Mouse (Mus musculus) spleen, postnatal 10 days (tissue): ENCODE results near the gene Gm10778.
"Not testable (repeated sequence)": the region's sequence is repeated elsewhere in the genome, so short reads cannot be mapped to it uniquely, and the experiment has no call there.

ENCODE experiments used
- DNase-seq, 2 experiments: peaks; one replicate each; pipeline ENCODE4 v3.0.0; 2021 to 2022; ENCODE audit warnings: low spot score in 2 of 2

Gene Gm10778

DNA sequence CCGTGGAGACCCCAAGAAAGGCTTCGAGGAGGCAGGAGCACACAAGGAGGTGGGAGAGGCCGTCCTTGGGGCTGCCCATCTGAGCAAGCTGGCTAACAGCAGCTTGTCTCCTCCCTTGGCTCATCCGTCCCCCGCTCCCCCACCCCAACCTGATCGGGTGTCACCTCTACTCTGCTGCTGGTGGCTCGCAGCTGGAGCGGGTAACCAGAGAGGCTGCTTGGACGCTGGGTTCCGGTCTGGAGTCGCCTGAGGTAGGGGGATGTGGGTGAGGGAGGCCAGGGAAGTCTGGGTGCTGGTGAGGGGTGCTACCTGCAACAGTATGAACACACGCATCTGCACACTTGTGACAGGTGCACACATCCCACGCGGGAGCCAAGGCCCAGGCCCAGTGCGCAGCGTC is 20.5 kb upstream of the Gm10778 start, which contains the start of gene Ankrd24:
Ankrd24 (plus strand) TSS at position 151 of the 400 bp plus-strand sequence.
- no peak for DNase-seq

DNA sequence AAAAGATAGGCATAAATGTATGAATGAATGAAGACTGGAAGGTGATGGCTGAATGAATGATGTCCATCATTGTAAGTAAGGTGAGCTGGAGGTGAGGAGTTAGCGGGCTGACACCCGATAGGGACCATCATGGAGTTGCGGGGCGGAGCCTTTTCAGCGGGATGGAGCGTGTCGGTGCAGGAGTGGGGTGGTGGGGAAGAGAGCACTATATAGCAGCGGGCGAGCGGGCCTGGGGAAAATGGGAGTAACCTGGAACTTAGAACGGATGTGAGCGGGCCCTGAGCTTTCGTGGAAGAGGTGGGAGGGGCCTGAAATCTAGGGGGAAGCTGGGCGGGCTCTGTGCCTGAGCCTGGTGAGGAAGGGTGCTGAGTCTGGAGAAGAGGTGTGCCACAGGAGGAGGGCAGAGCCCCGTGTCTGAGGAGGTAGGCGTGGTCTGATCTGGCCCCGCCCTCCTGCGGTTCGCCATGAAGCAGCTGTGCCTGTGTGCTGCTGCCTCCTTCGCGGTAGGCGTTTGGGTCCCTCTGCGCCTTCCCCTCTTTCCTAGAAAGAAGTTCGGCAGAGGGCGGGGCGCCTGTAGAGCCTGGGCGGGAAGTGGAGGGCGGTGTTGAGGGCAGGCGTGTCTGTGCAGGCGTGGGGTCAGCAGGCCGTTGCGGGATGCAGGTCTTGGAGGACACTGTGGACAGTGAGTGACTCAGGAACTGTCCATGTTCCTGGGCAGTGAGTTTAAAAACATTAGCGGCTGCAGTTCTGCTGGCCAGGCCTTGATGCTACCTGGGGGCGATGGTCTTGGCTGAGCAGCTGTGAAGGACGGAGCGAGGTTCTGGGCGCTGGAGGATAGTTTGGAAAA is 15.4 kb upstream of the Gm10778 start:
- peak; percentile 72 to 89 for DNase-seq

DNA sequence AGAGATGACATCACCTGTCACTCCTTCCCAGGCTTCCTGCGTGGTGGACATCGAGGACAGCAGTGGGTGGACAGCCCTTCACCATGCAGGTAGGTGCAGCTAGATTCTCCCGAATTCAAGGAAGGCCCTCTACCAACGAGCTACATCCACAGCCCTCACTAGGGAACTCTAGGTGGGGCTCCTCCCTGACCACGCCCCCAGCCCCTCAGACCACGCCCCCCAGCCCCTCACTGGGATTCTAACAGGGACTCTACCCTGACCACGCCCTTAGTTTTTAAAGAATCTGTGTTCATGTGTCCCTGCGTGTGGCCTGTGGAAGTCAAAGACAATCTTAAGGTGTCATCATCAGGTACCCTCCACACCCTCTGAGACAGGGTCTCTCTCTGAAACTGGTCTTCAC is 12.5 kb upstream of the Gm10778 start:
- no peak for DNase-seq

DNA sequence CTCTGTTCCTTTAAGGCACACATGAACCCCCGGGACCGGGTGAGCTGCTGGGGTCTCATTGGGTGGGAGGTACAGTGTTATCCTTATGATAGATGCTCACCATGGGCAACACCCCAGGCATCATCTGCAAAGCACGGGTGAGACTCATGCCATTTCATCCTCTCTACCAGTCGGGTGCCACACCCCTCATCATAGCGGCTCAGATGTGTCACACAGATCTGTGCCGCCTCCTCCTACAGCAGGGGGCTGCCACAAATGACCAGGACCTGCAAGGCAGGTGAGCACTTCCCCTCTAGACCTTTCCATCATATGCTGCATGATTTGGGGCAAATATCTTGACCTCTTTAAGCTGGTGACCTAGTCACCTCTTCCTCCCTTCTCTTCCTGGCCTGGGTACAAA is 10.8 kb upstream of the Gm10778 start:
- DNase-seq, result peak in 1 of 2 experiments; percentile 8

DNA sequence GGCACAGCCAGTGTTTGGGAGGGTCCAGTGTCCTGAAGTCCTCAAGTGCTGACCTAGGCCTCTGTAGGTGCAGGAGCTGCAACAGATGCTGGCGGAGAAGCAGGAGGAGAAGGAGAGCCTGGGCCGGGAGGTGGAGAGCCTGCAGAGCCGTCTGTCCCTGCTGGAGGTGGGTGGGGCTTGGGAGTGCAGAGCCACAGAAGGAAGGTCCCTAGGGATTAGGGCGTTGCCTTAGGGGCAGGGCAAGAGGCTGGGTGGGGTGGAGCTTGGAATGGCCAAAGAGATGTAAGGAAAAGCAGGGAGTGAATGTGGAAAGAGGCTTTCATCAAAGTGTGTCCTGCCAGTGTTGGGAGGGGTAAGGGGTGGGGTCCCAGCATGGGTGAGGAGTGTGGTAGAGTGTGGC is 8.0 kb upstream of the Gm10778 start:
- DNase-seq, result not testable (repeated sequence)

DNA sequence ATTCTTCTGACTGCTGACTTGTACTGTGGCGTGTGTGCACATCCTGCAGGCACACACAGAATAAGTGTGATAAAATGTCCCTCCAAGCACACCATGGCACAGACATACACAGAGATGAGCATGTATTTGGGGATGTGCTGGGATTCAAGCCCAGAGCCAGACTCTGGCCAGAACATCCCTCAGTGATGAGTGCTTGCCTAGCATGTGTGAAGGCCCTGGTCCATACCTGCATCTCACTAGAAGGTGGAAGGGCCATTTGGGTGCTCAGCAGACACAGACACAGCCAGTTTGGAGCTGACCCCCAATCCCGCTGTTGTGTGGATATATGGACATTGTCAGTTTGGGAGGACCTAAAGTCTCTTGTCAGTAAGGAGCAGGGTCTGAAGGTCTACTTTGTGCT is 7.3 kb upstream of the Gm10778 start:
- no peak for DNase-seq

DNA sequence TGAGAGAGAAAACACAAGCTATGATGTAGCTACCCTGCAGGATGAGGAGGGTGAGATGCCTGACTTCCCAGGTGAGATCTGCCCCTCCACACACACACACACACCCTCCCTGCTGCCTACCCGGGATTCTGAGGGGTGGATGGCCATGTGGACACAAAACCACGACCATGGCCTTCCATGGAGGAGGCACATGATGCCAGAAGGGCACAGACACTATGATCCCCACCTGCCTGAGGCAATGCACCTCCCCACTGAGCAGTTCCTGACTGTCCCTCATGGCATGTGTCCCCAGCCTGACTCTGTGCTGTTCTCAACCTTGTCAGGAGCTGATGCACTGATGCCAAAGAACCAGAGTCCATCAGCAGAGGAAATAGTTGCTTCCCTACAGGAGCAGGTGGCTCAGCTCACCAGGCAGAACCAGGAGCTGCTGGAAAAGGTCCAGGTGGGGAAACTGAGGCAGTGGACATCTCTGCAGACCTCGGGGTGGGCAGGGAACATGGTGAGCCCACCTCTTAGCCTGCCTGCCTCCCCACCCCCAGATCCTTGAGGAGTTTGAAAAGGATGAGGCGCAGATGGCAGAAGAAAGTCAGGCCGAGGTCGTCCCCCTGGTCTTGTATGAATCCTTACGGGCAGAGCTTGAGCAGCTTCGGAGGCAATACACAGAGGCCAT is 6.7 kb upstream of the Gm10778 start:
- no peak for DNase-seq

DNA sequence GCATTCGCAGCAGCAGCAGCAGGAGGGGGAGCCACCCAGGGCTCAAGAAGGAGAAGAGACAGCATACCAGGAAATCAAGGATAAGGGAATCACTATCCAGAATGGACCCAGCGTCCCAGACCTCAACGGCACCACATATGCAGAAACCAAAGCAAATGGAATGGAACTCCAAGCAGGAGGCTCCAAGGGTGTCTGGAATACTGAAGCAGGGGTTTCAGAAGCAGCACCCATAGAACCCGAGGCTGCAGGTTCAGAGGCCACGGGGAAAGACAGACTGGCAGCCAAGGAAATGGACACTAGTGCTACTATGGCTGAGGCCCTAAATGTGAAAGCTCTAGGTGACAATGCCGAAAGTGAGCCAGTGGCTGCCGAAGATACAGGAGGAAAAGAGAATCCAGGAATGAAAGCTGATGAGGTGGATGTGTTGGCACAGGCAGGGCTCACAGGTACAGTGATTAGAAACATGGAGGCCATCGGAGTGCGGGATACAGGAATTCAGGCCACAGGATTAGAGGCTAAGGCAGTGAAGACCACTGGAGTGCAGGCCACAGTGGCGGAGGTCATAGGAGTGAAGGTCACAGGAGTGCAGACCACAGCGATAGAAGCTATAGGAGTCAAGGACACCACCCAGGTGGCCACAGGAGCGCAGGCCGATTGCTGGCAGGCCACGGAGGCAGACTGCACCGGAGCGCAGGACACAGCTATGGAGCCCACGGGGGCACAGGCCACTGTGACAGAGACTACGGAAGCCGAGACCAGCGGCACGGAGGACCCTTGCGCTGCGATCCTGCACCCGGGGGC is 6.0 kb upstream of the Gm10778 start:
- DNase-seq, result no peak

DNA sequence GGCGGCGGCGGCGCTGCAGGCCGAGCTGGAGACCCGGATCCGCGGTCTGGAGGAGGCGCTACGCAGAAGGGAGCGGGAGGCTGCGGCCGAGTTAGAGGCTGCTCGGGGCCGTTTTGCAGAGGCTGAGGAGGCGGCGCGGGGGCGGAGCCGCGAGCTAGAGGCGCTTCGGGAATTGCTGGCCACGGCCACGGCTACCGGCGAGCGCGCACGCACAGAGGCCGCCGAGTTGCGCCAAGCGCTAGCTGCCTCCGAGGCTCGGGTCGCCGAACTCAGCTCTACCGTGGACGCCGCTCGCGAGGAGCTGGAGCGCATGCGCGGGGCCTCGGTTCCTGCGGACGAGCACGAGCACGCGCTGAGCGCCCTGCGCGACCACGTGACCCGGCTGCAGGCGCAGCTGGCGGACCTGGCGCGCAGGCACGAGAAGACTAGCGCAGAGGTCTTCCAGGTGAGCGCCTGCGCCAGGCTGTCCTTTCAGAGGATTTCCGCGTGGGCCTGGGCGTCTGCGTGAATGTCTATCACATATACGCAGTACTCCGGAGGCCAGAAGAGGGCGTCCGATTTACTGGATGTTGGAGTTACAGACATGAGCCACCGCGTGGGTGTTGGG is 5.3 kb upstream of the Gm10778 start:
- DNase-seq, result peak; percentile 87 to 95

DNA sequence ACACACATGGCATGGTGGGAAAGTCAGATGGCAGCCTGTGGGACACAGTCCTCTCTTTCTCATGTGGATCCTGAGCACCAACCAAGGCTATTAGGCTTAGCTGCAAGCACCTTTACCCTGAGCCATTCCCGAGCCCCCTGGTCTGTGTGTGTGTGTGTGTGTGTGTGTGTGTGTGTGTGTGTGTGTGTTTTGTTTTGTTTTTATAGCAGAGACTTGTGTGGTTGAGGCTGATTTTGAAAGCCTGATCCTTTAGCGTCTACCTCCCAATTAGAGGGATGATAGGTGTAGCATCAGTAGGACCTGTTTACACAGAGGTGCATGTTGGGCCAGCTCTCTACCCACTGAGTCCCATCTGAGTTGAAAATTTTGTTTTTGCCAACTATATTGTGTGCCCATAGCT is 4.7 kb upstream of the Gm10778 start:
- no peak for DNase-seq

DNA sequence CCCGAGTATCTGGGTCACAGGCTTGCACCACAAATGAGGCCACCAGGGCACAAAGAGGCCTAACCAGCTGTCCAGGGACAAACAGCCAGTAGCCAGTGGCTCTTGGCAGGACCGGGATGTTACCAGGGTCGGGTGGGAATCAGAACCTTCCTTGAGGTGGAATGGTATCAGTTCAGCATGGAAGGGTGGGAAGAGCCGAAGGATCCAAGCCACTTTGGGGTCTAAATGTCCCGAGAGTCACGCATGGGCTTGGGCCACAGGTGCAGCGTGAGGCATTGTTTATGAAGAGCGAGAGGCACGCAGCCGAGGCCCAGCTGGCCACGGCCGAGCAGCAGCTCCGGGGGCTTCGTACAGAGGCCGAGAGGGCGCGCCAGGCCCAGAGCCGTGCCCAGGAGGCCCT is 4.1 kb upstream of the Gm10778 start:
- peak in 1 of 2 experiments; percentile 16 for DNase-seq

DNA sequence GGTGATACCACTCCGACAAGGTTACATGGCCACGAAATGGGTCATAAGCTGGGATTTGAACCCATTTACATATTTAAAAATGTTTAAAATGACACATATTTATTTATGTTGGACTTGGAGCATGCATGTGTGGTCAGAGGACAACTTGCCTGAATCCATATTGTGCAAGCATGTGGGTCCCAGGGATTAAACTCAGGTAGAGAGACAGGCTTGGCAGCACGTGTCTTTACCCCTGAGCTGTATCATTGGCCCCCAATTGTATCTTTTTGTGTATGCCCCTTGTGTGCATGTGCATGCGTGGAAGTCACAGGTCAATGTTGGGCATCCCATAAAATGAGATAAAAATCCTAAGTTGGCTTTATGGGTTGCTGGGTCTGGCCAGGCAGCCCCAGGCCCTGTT is 3.5 kb upstream of the Gm10778 start:
- peak in 1 of 2 experiments; percentile 3 for DNase-seq

DNA sequence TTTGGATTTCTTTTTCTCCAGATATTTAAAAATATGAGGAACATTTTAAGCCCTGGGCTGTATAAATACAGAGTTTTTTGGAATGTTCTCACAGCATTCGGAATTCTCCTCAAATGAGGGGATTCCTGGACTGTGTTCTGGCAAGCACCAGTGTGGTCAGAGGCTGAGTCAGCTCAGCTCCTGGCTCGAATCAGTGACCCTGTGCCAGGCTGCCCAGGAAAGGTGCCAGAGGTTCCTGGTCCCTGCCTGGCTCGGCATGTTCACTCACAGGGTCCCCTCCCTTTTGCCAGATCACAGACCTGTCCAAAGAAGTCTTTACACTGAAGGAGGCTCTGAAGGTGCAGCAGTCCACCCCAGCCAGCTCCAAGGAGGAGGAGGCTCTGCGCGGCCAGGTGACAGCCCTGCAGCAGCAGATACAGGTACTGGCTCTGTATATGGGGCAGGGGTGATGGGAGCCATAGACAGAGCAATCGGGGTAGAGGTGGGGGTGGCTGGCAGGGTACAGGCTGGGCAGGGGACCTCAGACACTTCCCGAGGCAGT is 2.8 kb upstream of the Gm10778 start:
- no peak for DNase-seq

DNA sequence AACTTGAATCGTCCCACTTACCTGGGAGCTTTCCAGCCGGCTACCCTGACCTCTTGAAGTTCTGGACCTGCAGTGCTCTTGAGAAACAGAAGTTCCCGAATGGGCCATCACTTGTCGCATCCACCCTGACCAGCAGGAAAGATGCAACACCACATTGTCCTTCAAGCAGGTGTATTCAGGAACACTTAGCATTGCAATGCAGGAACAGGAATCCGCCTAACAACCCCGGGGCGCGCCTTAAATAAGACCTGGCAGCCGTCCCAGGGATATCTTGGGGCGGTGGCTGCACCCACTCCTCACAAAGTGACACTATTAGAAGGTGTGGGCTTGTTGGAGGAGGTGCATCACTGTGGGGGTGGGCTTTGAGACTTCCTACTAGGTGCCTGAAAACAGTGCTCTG is 6.3 kb downstream of the Gm10778 start:
- no peak for DNase-seq

DNA sequence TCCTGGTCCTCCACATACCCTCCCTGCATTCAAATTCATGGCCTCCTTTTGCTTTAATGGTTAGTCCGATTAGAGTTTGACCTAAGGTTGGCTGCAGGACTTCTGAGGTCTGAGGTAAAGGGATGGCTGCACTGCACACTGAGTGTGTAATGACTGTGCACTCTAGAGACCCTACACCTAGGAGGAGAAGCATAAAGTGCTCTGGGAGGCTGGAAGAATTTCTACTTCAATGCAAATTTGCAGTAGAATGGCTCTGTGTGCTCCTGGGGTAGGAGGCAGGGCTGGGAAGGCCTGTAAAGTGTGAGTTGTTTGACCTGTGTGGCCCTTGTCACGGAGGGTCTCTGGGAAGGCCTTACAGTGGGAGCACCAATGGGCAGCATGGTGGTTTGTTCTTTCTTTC is 7.3 kb downstream of the Gm10778 start:
- DNase-seq, result no peak

DNA sequence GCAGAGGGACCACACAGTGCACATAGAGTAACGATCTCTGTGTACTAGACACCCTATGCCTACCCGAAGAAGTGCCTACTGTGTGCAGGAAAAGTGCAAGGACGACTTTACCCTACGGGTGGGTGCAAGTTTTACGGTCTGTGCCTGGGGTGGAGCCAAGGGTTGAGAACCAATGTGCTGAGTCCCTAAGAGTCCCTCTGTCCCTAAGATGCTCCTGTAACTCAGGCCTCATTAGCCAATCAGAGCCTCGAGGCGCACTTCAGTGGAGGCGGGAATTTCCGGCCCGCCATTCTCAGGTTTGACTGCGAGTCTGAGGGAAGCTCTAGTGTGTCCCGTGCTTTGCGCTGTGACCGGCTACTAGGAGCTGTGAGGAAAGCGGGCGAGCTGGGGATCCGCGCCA is 38.3 kb downstream of the Gm10778 start:
- not testable (repeated sequence) for DNase-seq

DNA sequence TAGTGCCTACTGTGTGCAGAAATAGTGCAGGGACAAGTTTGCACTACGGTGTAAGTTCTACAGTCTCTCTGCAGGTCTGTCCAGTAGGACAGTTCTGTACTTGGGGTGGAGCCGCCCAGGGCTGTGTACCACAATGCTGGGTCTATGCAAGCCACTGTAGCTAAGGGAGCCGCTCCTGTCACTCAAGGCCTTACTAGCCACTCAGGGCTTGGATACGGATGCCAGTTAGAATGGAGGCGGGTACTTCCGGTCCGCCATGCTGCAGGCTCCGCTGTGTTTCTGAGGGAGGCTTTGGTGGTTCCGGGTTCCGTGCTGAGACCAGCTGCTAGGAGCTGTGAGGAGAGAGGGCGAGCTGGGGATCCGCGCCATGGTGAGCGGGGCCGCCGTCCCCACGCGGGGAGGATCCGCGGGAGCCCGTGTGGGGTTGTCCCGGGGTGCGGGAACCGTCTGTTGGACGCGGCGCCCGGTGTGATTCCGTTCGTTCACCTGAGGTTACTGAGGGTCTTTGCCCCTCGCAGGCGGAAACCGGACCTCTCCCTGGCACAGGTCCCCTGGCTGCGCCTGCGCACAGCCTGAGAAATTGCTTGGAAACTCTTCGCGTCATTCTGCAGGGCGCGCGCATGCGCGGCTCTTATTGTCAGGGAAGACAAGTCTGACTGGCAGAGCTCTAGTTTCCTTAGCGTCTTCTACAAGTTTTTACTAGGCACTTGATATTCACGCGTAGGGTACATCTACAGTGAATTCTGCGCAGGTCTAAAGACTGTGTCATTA is 55.9 kb downstream of the Gm10778 start, which contains the start of gene Zfp433:
Zfp433 (plus strand) TSS at position 295 of the 771 bp plus-strand sequence.
- DNase-seq, result not testable (repeated sequence)
